Mouse (Mus musculus): ENCODE measurements around the gene C5ar2. TPM values are rescaled to one million over a fixed set of nuclear protein-coding genes. Genes with fewer than 3 reads are reported as not detected.

Gene C5ar2
- polyA plus RNA-seq, 1 experiment from 2014 or later: 0.04 TPM

GRCm38 (mm10) chr7:16204791-16205190 is 39.2 kb downstream of the C5ar2 start:
- WGBS: 90% methylated on average over 9 of the region's 9 CpGs
- H3K4me3 ChIP-seq: no peak overlapping the region
- DNase-seq (ENCODE audit: low spot score): no peak
- no peaks in the 10 kb centered on the region for H3K9me3 ChIP-seq (replicated peaks)
- peaks cover 95% of the 10 kb centered on the region for H3K36me3 ChIP-seq
- no peaks in the 10 kb centered on the region for H3K27me3 ChIP-seq (ENCODE audit: low read depth, poor library complexity, severe bottlenecking)
- H3K27ac ChIP-seq: no peak overlapping the region
- H3K4me1 ChIP-seq: no peaks in the 10 kb centered on the region

DNA sequence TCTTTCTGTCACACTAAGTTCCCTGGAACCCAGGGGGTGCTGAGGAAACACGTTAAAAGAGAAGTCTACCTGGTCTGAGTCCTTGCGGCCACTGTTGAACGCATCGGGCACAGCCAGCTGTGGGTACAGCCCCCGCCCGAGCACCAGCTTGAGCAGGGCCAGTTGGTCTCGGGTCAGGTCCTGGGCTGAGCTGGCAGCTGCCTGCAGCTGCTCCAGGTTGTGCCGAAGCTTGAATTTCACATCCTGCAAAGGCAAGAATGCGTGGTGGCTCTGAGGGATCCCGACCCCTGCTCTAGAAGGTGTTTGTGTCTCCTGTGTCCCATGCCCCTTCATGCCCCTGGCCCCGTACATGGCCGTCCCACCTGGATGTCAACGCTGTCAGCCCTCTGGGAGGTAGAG is 40.5 kb downstream of the C5ar2 start:
- H3K27ac ChIP-seq: no peak overlapping the region
- no peak overlapping the region for H3K4me3 ChIP-seq
- H3K9me3 ChIP-seq (replicated peaks): no peaks in the 10 kb centered on the region
- no peak for DNase-seq (ENCODE audit: low spot score)
- H3K36me3 ChIP-seq: peaks cover 95% of the 10 kb centered on the region
- 93% methylated on average over 13 of the region's 13 CpGs for WGBS
- H3K27me3 ChIP-seq (ENCODE audit: low read depth, poor library complexity, severe bottlenecking): no peaks in the 10 kb centered on the region
- H3K4me1 ChIP-seq: no peaks in the 10 kb centered on the region

- H3K4me1 ChIP-seq: no peaks in the 10 kb centered on the region
- H3K27me3 ChIP-seq (ENCODE audit: low read depth, poor library complexity, severe bottlenecking): no peaks in the 10 kb centered on the region
- no peak for DNase-seq (ENCODE audit: low spot score)
- WGBS: 88% methylated on average over 15 of the region's 15 CpGs
- H3K36me3 ChIP-seq: peaks cover 96% of the 10 kb centered on the region
- no peak overlapping the region for H3K27ac ChIP-seq
- H3K4me3 ChIP-seq: no peak overlapping the region
- H3K9me3 ChIP-seq (replicated peaks): no peaks in the 10 kb centered on the region
Observed at GRCm38 (mm10) chr7:16202756-16203504, 41.0 kb downstream of the C5ar2 start.

DNA sequence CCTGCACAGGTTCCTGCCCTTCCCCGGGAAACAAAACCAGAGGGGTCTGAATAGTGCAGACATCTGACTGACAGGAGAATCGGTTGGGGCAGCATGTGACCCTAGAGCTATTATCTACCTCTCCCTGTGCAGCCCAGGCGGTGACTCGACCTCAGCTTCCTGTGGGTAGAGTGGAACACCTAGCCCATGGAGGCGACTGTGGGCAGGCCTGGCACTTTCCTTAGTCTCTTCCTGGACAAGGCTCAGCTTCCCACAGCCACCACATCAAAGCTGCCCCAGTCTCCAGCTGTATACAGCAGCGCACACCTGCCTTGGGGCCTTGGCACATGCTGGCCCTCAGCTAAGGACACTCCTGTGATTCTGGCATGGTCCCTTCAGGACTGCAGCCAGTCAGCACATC is 42.8 kb downstream of the C5ar2 start:
- WGBS: 94% methylated on average over 6 of the region's 6 CpGs
- Histone ChIP-seq H3K4me3 (no peak overlapping the region), H3K27me3 (ENCODE audit: low read depth, poor library complexity, severe bottlenecking) (no peaks in the 10 kb centered on the region), H3K36me3 (peaks cover 97% of the 10 kb centered on the region), H3K4me1 (no peaks in the 10 kb centered on the region), H3K27ac (no peak overlapping the region), H3K9me3 (replicated peaks) (no peaks in the 10 kb centered on the region)
- no peak for DNase-seq (ENCODE audit: low spot score)

GRCm38 (mm10) chr7:16198540-16198939 is 45.4 kb downstream of the C5ar2 start:
- DNase-seq (ENCODE audit: low spot score): no peak
- WGBS: 89% methylated on average over 11 of the region's 11 CpGs
- peaks cover 83% of the 10 kb centered on the region for H3K36me3 ChIP-seq
- H3K27ac ChIP-seq: no peak overlapping the region
- no peaks in the 10 kb centered on the region for H3K4me1 ChIP-seq
- H3K9me3 ChIP-seq (replicated peaks): 0 out of 2 replicates have a peak, but pooled peaks cover 1% of the 10 kb centered on the region
- no peaks in the 10 kb centered on the region for H3K27me3 ChIP-seq (ENCODE audit: low read depth, poor library complexity, severe bottlenecking)
- H3K4me3 ChIP-seq: no peak overlapping the region

- Histone ChIP-seq H3K36me3 (peaks cover 69% of the 10 kb centered on the region), H3K9me3 (replicated peaks) (0 out of 2 replicates have a peak, but pooled peaks cover 1% of the 10 kb centered on the region), H3K4me1 (peaks cover 2% of the 10 kb centered on the region; the same call in 1 of the 2 replicates), H3K4me3 (no peak overlapping the region), H3K27me3 (ENCODE audit: low read depth, poor library complexity, severe bottlenecking) (no peaks in the 10 kb centered on the region), H3K27ac (no peak overlapping the region)
- WGBS: 63% methylated on average over 5 of the region's 5 CpGs
- DNase-seq (ENCODE audit: low spot score): no peak
Observed at GRCm38 (mm10) chr7:16197166-16197565, 46.8 kb downstream of the C5ar2 start.

DNA sequence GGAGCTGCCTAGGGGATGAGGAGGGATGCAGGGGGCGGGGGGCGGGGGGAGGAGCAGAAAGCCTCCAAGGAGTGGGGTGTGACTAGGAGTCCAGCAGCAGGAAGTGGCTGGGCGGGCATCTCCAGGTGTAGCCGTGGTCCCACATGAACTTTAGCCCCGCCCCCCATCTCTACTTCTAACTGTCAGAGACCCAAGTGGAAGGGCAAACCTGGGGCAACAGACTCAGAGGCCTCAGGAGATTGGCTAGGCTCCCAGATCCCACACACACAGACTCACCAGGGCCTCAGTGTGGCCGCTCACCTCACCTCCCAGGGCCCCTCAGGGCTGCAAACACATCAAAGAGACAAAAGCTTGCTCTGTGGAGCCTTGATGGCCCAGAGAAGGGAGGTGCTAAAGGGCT is 47.3 kb downstream of the C5ar2 start:
- peaks cover 64% of the 10 kb centered on the region for H3K36me3 ChIP-seq
- no peak overlapping the region for H3K4me3 ChIP-seq
- H3K4me1 ChIP-seq: peaks cover 2% of the 10 kb centered on the region; the same call in 1 of the 2 replicates
- 61% methylated on average over 6 of the region's 6 CpGs for WGBS
- DNase-seq (ENCODE audit: low spot score): no peak
- 0 out of 2 replicates have a peak, but pooled peaks cover 1% of the 10 kb centered on the region for H3K9me3 ChIP-seq (replicated peaks)
- no peak overlapping the region for H3K27ac ChIP-seq
- H3K27me3 ChIP-seq (ENCODE audit: low read depth, poor library complexity, severe bottlenecking): no peaks in the 10 kb centered on the region

DNA sequence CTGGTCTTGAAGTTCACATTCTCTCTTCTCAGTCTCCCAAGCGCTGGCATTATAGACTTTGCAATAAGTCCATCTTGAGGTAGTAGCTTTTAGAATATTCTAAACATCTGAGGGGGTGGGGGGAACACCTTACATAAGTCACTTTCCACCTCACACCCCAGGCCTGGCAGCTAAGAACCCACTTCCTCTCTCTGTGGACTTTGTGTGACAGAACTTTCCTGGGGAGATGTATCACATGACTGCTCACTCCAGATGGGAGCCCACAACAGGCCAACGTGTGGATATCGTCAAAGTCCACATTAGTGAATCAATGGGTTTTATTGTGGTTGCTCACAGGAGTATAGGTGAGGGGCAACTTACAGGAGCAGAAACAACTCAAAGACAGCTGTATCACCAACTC is 50.3 kb downstream of the C5ar2 start:
- DNase-seq (ENCODE audit: low spot score): no peak
- no peak overlapping the region for H3K27ac ChIP-seq
- no peaks in the 10 kb centered on the region for H3K27me3 ChIP-seq (ENCODE audit: low read depth, poor library complexity, severe bottlenecking)
- WGBS: 59% methylated on average over 3 of the region's 3 CpGs
- no peak overlapping the region for H3K4me3 ChIP-seq
- H3K4me1 ChIP-seq: peaks cover 2% of the 10 kb centered on the region; the same call in 1 of the 2 replicates
- H3K36me3 ChIP-seq: peaks cover 35% of the 10 kb centered on the region
- H3K9me3 ChIP-seq (replicated peaks): 0 out of 2 replicates have a peak, but pooled peaks cover 1% of the 10 kb centered on the region

- WGBS: 19% methylated on average over 5 of the region's 5 CpGs
- 0 out of 2 replicates have a peak, but pooled peaks cover 1% of the 10 kb centered on the region for H3K9me3 ChIP-seq (replicated peaks)
- H3K4me3 ChIP-seq: no peak overlapping the region
- H3K27ac ChIP-seq: no peak overlapping the region
- DNase-seq (ENCODE audit: low spot score): peak; percentile 80
- no peaks in the 10 kb centered on the region for H3K27me3 ChIP-seq (ENCODE audit: low read depth, poor library complexity, severe bottlenecking)
- H3K4me1 ChIP-seq: peaks cover 2% of the 10 kb centered on the region; the same call in 1 of the 2 replicates
- peaks cover 21% of the 10 kb centered on the region for H3K36me3 ChIP-seq
Observed at GRCm38 (mm10) chr7:16192315-16192714, 51.6 kb downstream of the C5ar2 start.

GRCm38 (mm10) chr7:16187494-16187893 is 56.5 kb downstream of the C5ar2 start:
- H3K27me3 ChIP-seq (ENCODE audit: low read depth, poor library complexity, severe bottlenecking): no peaks in the 10 kb centered on the region
- WGBS: 84% methylated on average over 8 of the region's 8 CpGs
- no peak for DNase-seq (ENCODE audit: low spot score)
- no peaks in the 10 kb centered on the region for H3K9me3 ChIP-seq (replicated peaks)
- no peaks in the 10 kb centered on the region for H3K36me3 ChIP-seq
- H3K4me3 ChIP-seq: no peak overlapping the region
- no peak overlapping the region for H3K27ac ChIP-seq
- H3K4me1 ChIP-seq: peaks cover 2% of the 10 kb centered on the region; the same call in 1 of the 2 replicates

Other genes starting within 250 kb of the C5ar2 start
- 10.6 and 10.8 TPM in 2 replicates for gene Bicra, start 196.2 kb downstream of the C5ar2 start, polyA plus RNA-seq (2016; fragmentation: Nextera tagmentation; extraction: Ambion mirVana)
- 0.05 TPM in 1 of 2 replicates, not detected in the other for gene Zfp541, start 182.3 kb downstream of the C5ar2 start, polyA plus RNA-seq (2016; fragmentation: Nextera tagmentation; extraction: Ambion mirVana)
- gene Napa, start 145.7 kb downstream of the C5ar2 start, polyA plus RNA-seq (2016; fragmentation: Nextera tagmentation; extraction: Ambion mirVana): 197 and 216 TPM in 2 replicates
- gene Kptn, start 124.3 kb downstream of the C5ar2 start, polyA plus RNA-seq (2016; fragmentation: Nextera tagmentation; extraction: Ambion mirVana): 26.9 and 27.0 TPM in 2 replicates
- 0.05 and 0.09 TPM in 2 replicates for gene Slc8a2, start 114.3 kb downstream of the C5ar2 start, polyA plus RNA-seq (2016; fragmentation: Nextera tagmentation; extraction: Ambion mirVana)
- 17.8 and 20.9 TPM in 2 replicates for gene Meis3, start 69.1 kb downstream of the C5ar2 start, polyA plus RNA-seq (2016; fragmentation: Nextera tagmentation; extraction: Ambion mirVana)
- 19.8 and 20.0 TPM in 2 replicates for gene Dhx34, start 22.1 kb downstream of the C5ar2 start, polyA plus RNA-seq (2016; fragmentation: Nextera tagmentation; extraction: Ambion mirVana)
- 0.41 and 0.76 TPM in 2 replicates for gene C5ar1, start 15.4 kb upstream of the C5ar2 start, polyA plus RNA-seq (2016; fragmentation: Nextera tagmentation; extraction: Ambion mirVana)
- gene Inafm1, start 29.5 kb upstream of the C5ar2 start, polyA plus RNA-seq (2016; fragmentation: Nextera tagmentation; extraction: Ambion mirVana): 5.4 and 7.4 TPM in 2 replicates
- 36.3 and 36.8 TPM in 2 replicates for gene Ccdc9, start 42.6 kb upstream of the C5ar2 start, polyA plus RNA-seq (2016; fragmentation: Nextera tagmentation; extraction: Ambion mirVana)
- gene Bbc3, start 64.2 kb upstream of the C5ar2 start, polyA plus RNA-seq (2016; fragmentation: Nextera tagmentation; extraction: Ambion mirVana): 14.5 and 19.1 TPM in 2 replicates
- gene Sae1, start 143.7 kb upstream of the C5ar2 start, polyA plus RNA-seq (2016; fragmentation: Nextera tagmentation; extraction: Ambion mirVana): 483 and 484 TPM in 2 replicates
- 22.9 and 24.6 TPM in 2 replicates for gene Zc3h4, start 156.8 kb upstream of the C5ar2 start, polyA plus RNA-seq (2016; fragmentation: Nextera tagmentation; extraction: Ambion mirVana)
- 74.8 and 86.2 TPM in 2 replicates for gene Tmem160, start 208.6 kb upstream of the C5ar2 start, polyA plus RNA-seq (2016; fragmentation: Nextera tagmentation; extraction: Ambion mirVana)
- 0.60 and 0.69 TPM in 2 replicates for gene Npas1, start 233.6 kb upstream of the C5ar2 start, polyA plus RNA-seq (2016; fragmentation: Nextera tagmentation; extraction: Ambion mirVana)